Mouse (Mus musculus): Measurements from ENCODE around the gene Napsa.

The Napsa gene

DNA sequence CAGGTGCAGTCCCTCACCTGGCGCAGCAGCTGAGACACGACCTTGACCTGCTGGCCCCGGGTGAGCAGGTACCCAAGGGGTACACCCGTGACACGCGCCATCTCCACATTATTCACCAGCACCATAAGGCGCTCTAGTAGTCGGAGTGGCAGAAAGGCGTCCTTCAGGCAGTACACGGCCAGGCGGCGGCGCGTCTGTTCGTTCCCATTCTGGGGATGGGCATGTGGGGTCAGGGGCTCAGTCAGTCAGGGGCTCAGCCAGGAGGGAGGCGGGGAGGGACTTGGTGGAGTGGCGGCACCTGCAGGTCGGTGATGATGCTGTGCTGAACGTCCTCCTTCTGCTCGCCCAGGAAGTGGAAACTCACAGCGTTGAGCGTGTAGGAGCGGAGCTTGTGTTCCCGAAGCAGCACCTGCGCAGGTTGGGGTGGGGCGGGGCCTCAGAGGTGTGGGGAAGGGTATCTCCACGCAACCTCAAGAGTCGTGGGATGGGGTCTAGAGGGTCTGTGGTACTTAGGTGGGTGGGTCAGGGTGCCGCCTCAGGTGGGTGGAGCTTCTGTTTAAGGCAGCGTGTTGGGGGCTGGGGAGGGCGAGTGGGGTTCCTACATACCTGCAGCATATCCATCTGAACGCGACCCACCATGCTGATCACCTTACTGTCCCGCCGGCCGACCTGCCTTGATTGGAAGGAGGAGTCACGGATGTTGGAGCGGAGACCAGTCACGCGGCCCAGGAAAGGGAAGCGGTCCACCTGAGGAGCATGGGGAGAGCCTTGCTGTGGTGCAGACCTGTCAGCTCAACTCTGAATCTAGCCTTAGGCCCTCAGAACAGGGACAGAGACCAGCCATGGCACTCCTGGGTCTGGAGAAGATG lies 33.2 kb upstream of the Napsa start:
- no peak for DNase-seq

DNA sequence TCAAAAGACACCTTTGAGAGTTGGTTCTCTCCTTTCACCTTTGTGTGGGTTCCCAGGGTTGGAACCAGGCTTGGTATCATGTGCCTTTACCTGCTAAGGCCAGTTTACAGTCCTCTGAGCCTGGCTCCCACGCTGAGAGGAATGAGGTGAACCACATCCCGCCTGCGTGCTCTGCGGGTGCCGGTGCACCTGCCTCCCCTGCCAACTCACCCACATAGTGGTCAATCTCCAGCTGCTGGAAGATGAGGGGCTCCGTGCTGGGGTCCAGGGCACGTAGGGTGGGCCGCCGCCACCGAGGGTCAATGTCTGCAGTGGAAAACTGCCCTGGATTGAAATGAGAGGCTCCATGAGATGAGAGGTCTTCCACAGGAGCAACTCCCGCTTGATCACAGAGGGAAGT lies 29.6 kb upstream of the Napsa start:
- no peak for DNase-seq

DNA sequence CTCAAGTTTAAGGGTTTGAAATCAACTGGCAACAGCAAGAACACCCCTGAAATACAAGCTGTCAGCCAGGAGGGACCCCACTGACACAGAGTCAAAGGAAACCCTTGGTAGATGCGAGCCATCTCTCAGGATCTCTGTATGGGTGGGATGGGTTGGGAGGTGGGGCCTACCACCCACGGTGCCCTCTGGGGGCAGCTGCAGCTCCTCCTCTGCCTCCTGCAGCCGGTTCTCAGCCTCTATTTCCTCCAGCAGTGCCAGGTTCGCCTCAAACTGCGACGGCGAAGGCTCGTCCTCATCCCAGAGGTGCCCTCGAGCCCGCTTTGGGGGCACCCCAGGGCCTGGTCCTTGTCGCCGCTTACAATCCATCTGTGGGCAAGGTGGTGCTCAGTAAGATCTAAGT lies 29.1 kb upstream of the Napsa start:
- DNase-seq: no peak

DNA sequence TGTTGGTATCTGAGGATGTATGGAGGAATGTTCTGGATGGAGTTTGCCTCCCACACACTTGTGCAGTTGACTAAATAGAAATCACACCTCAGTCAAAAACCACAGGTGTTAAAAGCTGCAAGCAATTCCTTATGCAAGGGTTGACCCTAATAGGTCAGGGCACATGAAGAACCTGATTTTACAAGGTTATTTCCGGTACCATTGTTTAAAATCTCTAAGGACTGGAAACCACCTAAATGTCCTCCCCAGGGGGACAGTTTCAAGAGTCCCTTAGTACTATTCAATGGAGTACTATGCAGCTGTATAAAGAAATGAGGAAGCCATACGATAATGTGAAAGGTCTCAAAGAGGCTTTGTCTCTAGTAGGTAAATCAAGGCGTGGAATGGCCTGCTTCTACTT lies 25.9 kb upstream of the Napsa start:
- DNase-seq: no peak

DNA sequence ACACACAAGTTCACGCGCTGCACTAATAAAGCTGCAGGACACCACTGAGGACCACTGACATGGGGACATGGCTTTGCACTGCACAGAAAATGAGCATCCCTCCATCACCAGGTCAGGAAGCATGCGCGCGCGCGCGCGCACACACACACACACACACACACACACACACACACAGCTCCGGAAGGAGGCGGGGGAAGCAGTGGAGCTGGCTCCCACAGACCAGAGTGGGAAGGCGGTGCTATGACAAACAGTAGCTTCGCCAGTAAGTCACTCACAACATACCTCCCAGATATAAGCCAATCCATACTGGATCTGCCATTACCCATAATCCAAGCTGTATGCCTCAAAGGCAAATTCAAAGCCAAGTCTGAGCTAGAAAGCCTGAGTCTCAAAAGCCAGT lies 25.1 kb upstream of the Napsa start:
- DNase-seq: no peak

DNA sequence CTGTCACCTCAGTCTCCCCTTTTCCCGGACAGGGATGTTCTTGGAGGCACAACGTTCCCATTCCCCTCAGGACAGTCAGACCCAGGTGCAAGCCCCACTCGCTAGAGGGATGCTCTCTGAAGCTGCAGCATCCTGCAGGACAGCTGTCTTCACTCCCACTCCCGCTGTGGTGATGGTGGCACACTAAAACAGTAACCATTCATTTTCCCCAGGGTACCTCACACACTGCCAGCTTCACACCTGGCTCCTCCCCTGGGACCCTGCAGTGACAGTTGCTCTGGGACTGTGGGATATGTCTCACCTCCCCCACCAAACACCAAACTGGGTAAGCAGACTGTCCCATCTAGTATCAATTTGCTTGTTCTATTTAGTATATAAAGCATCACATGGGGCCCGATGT lies 24.5 kb upstream of the Napsa start:
- DNase-seq: peak in 1 of 2 experiments; percentile 35

DNA sequence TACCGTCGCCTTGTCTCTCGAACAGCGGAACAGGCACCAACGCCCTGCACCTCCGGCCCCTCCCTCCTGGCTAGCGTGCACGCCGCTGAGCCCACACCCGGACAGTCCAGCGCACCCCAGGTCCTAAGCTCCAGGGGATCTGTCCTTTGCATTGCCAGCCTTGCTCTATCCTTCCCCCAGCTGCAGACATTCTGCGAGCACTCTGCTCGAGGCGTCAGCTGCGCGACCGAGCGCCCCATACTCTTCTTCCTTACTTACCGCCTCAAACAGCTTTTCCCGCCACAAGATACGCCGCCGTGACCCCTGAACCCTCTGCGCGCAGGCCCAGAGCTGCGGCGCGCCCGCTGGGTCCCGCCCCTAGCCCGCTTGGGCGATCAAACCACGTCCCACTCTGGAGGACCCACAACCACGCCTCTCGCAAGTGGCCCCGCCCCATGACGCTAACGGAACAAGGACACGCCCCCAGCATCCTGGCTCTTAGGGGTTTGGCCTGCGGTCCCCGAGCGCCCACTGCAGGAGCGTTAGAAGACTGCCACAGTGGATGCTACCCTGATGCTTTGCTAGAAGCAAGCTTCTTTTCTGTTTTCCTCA lies 23.6 kb upstream of the Napsa start, which contains the start of gene Pold1:
TSS of gene Pold1 (minus strand) at position 353 of the 591 bp plus-strand sequence.
- peak; percentile 100 for DNase-seq

DNA sequence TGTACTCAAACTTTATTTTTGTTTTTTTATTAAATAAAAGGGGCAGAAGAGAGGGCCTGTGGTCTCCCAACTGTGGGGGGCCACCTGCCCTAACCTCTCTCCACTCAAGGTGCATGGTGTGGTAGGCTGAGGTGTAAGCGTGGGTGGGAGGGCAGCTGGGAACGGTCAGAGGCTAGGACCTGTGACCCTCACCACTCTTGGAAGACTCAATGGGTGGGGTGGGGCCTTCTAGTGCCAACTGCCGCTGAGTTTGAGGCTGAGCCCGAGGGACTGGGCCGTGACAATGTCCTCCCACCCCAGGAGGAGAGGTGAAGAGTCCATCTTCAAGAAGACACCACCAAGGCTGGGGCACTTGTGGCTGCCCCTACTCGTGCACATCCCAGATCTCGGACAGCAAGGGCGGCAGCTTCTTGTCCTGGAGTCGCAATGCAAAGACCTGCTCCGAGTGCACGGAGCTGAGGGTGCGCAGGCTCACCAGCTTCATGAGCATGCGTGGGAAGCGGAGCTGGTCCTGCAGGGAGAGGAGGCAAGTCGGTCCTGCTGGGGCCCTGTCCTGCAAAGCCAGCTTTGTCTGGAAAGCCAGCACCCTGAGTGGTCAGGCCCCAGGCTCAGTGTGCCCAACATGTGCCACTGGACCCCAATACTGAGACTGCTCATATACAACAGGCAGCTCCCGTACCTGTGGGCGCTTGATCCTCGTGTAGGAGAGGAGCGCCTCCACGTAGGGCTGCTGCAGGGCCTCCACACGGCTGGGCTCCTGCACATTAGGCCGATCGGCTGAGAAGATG lies 22.4 kb upstream of the Napsa start:
- no peak for DNase-seq

DNA sequence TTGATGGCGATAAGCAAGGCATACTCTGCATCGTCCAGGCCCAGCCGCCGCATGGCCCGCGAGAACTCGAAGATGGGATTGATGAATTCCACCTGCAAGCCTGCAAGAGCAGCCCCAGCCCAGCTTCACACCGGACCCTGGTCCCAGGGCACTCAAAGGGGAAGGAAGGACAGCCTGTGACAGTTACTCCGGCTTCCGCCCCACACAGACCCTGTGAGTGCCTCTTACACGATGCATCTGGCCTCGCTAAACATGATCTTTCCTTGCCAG lies 21.8 kb upstream of the Napsa start:
- no peak for DNase-seq

DNA sequence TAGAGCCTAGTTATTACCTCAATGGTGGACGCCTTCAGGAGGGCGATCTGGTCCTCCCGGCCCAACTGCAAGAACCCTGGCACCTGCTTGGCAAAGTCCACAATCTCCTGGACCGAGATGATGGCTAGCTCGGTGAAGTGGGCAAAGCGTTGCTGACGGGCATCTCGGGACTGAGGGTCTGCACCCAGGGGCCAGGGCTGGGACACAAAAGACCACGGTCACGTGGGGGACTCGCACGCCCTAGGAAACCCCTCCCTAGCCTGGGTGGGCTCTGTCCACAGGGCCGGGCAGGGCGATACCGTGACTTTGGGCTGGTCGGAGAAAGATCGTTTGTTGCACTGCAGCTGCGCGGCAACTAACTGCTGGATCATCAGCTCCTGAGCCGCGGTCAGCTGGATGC lies 20.9 kb upstream of the Napsa start:
- DNase-seq: no peak

DNA sequence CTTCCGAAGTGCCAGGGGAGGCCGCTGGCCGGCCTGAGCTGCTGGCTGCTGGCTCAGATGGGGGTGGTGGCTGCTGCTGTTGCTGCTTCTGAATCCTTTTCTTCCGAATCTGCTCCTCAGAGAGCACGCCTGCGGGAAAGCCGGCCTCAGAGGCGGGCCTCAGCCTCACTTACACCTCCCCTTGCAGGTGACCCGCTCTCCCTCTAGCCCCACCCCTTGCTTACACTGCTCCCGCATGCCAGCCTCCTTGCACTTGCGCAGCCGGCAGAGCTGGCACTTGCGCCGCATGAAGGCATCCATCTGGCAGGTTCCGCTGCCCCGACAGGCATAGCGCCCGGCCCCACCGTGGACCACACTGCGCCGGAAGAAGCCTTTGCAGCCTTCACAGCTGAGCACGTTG lies 20.4 kb upstream of the Napsa start:
- DNase-seq: peak in 1 of 2 experiments; percentile 36

DNA sequence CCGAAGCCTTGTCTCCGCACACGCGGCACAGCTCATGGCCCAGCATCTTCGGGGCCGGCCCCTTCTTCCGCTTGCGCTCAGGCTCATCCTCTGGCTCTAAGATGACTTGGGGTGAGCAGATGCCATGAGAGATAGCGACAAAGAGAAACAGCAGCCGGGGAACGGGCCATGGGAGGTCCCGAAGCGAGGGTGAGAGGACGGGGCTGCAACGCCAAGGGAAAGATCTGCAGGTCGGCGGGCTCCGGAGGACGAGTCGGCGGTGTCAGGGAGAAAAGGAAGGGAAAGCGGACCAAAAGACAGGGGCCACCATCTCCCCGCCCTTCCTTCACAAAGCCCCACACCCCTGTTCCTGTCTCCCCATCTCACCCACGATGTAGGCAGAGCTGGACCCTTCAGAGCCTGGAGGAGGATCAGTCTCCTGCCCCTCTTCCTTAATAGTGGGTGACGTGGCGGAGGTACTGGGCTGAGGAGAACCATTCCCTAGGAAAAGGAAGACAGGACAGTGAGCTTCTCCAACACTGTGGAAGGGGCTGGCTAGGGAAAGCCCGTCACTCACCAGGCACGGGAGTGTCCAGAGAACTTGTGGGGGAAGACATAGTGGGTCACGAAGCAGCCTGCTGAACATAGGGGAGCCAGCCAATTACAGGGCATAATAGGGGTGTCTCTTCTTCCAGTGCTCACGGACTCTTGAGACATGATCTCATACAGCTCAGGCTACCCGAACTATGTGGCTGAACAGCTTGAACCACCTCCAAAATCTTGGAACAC lies 19.9 kb upstream of the Napsa start:
- DNase-seq: no peak

DNA sequence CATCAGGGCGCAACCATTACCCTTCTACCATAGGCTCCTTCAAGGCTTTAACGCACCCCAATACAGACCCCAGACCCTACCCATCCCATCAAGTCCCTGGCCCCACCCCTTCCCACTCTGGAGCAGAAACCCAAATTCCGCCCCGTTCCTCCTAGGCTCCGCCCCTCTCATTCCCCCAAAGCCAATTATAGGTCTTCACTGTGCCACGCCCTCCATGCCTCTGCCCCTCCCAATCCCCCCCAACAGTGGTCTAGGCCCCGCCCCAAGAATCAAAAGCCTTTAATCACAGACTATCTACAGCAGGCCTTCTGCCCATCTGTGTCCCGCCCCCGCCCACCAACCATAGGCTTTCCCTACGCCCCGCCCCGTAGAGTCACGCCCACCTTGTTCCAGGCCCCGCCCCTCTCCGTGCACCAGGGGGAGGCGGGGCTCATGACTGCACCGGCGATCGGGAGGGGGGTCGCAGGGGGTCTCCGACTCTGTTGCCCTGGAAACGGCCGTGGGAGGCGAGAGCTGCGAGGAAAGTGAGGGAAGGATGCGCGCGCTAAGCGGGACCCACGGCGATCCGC lies 18.9 kb upstream of the Napsa start:
- peak; percentile 88 to 89 for DNase-seq

DNA sequence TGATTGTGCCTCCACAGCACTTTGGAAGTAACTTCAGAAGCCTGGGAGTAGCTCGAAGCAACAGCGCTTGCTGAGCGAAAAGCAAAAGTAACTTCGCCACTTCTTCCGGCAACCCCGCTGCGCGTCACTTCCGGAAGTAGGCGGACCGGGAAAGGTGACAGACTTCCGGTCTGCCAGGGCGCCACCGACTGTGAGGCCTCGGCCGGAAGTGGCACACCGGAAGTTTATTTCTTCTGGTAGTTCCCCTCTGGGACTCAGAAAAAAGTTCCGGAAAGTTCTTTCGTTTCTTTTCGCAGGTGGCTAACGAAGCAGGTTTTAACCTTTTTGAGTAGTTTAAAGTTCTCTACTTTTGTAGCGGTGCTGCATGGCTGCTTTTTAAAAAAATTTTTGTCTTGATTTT lies 18.4 kb upstream of the Napsa start, which contains the start of gene Nr1h2:
TSS of gene Nr1h2 (minus strand) at position 126 of the 400 bp plus-strand sequence.
- DNase-seq: peak; percentile 97 to 98

DNA sequence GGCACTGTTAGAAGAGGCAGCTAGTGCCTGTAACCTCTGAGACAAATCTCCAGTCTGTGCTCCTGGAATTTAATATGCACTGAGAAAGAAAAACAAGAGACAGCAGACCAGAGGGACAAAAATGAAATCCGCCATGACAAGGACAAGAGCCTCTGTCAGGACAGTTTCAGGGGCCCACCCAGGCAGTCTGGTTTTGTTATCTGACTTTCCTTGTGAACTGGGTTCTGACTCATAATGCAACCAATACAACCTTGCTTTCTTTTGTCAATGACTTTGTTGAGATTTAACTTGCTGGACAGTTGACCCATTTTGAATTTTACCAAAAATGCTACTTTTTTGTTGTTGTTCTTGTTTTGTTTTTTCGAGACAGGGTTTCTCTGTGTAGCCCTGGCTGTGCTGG lies 14.6 kb upstream of the Napsa start:
- peak in 1 of 2 experiments; percentile 12 for DNase-seq

DNA sequence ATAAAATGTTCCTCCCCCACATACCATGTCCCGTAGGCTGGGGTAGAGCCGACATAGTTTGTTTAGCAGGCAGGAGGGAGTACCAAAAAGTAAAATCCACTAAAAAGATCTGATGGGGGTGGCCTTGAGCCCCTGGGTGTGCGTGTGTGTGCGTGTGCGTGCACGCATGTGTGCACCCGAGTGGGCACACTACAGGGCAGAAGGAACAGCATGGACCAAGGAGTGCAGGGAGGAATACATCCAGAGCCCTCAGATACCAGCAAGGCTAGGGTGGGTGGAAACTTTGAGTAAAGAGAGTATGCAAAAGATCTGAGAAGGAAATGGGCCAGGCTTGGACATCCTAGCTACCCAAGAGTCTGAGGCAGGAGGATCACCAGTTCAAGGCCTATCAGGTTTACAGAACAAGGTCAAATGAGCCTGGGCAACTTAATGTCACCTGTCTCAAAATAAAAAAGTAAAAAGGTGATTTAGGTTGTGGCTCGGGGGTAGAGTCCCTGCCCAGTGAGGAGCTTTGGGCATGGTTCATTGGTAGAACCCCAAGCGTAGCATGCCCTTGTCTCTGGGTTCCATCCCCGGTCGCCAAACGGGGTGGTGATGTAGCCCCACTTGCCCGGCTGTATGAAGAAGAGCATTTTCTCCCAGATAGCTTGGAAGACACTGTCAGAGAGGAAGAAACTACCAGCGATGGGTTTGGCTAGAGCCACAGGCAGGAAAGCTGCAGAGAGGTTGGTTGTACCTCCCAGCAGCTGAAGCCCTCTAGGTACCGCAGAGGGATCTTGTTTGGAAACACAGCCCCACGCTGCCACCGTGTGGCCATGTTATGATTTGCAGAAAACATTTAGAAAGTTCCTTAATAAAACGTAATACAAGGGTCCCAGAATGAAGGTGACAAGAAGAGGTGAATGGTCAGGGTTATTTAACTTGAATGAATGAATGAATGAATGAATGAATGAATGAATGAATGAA lies 11.5 kb upstream of the Napsa start:
- DNase-seq: peak; percentile 81 to 92

DNA sequence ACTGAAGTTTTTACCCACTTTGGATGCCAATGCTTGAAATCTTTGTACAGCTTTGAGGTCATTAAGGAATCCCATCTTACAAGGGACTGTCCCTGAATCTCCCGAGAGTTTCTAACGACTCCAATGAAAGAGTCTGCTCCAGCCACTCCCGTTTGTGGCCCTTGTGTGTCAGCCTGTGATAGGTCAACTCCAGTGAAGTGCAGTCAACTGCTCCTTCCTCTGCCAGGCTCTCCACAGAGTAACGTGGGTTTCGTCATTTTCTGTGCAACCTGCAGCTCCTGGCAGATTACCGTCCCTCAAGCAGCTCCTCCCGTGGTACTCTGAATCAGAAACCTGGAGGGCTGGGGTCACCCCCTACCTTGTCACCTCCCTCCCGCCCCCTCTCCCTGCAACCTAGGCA lies 8.9 kb upstream of the Napsa start:
- DNase-seq: no peak

DNA sequence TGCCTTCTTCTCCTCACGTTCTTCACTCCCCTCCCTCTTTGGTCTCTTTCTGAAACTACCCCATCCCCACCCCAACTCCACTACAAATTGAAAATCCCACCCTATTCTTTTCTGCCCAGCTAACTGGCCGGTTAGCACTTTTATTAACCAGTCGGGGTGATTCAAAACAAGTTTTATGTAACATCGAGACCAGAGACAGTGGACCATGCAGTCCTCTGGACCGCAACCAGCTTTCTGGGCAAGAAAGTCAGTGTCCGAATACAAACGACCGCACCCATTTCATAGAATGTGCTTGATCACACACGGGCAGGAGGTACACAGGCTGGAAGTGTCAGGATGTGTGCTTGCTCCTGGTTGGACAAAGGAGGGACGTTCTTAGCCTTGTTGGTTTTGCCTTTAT lies 7.7 kb upstream of the Napsa start:
- peak; percentile 55 to 79 for DNase-seq

DNA sequence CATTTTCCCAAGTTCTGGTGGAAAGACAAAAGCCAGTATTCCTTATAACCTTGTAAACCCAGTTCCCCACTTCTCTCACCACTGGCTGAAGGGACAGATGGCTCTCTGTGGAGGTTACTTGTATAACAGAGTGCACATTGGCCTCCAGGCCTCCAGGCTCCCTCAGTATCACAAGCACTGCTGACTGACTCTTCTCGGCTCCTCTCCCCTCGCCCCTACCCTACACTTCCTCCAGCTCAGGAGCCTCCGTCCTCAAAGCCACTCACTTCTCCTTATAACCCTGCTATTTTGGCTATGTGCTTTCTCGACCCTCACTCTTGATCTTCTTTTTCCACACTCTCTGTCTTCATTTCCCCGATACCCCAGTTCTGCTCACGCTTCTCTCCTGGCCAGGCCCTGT lies 6.8 kb upstream of the Napsa start:
- no peak for DNase-seq

DNA sequence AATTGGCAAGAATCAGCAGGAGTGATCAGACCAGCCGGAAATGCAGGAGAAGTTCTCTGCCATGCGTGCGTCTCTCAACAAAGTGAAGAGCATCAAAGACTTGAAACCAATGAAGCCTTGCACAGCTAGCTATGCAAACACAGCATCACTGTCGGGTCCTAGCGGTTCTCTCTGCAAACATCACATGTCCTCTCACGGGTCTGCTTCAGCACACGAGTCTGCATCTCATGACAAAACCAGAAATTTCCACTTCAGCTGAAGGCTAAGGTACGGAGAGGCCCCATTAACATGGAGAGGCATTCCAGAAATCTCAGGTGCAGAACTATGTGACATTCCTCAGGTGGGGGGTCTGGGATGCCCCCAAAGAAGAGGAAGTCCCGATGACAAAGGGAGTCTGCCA lies 3.4 kb upstream of the Napsa start:
- no peak for DNase-seq

DNA sequence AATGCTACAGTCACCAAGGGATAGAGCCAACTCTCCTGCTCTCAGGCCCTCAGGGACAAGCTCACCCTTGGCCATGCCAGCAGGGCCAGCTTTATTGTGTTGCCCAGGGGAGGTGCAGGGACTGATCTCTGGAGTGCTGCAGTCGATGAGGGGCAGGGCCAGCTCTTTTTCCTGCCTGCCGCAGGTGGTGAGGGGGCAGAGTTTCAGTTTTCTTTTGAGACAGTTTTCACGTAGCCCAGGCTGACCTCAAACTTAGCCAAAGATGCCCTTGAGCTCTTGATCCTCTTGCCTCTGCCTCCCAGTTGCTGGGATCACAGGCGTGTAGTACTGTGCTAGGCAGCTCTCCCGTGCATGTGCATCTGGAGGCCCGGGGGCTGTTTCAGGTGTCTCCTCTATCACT lies 1.2 kb upstream of the Napsa start:
- DNase-seq: peak in 1 of 2 experiments; percentile 41

All from kidney, postnatal 25 days (tissue).